Mouse (Mus musculus) liver, embryonic 11.5 days (tissue): ENCODE measurements around the gene Afap1. TPM values are rescaled to one million over a fixed set of nuclear protein-coding genes. Genes with fewer than 3 reads are reported as not detected.

Experiments
- ATAC-seq: fragments of 200-750 bp; cut with Nextera tagmentation; replicated peaks from 2 replicates; pipeline ENCODE4 v1.8.0; 2017; ENCODE audit warnings: moderate number of reproducible peaks, mild to moderate bottlenecking, moderate TSS enrichment, moderate library complexity; ENCODE audit not compliant: low FRiP score
- DNase-seq: peaks from one replicate; pipeline ENCODE4 v3.0.0-alpha.2; 2017; ENCODE audit warnings: low spot score
- H3K27ac ChIP-seq: fragments of 300-500 bp; sonication (generic); 2 replicates; pipeline ENCODE4 v1.5.1; 2014; ENCODE audit warnings: mild to moderate bottlenecking, low read depth, low read length, control low read depth
- H3K27me3 ChIP-seq: fragments of 300-500 bp; sonication (generic); replicated peaks from 2 replicates; pipeline ENCODE4 v1.6.1; 2014; ENCODE audit warnings: low read length, mixed read lengths; ENCODE audit not compliant: control insufficient read depth, insufficient read depth
- H3K36me3 ChIP-seq: fragments of 300-500 bp; sonication (generic); 2 replicates; pipeline ENCODE4 v1.6.1; 2014; ENCODE audit warnings: mild to moderate bottlenecking, low read length, moderate library complexity, mixed read lengths; ENCODE audit not compliant: control insufficient read depth, insufficient read depth
- H3K4me1 ChIP-seq: fragments of 300-500 bp; sonication (generic); replicated peaks from 2 replicates; pipeline ENCODE4 v1.6.1; 2014; ENCODE audit warnings: low read length, mixed read lengths; ENCODE audit not compliant: control insufficient read depth, insufficient read depth
- H3K4me2 ChIP-seq: fragments of 300-500 bp; sonication (generic); 2 replicates; pipeline ENCODE4 v1.6.1; 2014; ENCODE audit warnings: mild to moderate bottlenecking, control low read depth, moderate library complexity
- H3K4me3 ChIP-seq: fragments of 300-500 bp; sonication (generic); 2 replicates; pipeline ENCODE4 v1.5.1; 2014; ENCODE audit warnings: low read depth, low read length, control low read depth
- H3K9ac ChIP-seq: fragments of 300-500 bp; sonication (generic); 2 replicates; pipeline ENCODE4 v1.6.1; 2014; ENCODE audit warnings: low read depth, low read length, control low read depth
- H3K9me3 ChIP-seq: fragments of 300-500 bp; sonication (generic); 2 replicates; pipeline ENCODE4 v1.6.1; 2016; ENCODE audit warnings: low read length, inconsistent platforms, mixed read lengths; ENCODE audit not compliant: control insufficient read depth
- WGBS: fragments of 180-500 bp; shearing (Covaris S2); extraction: QIAGEN DNeasy Blood & Tissue Kit; methylation state at CpG from one replicate; pipeline ENCODE4 v1.1.7; 2014; 5-methylcytosine and 5-hydroxymethylcytosine counted together
- polyA plus RNA-seq: library from polyadenylated mRNA; unstranded; fragments of >200 nt; fragmentation: Nextera tagmentation; extraction: Ambion mirVana; gene quantifications from 2 replicates; pipeline ENCODE4 v1.2.1, GENCODE M21; 2014

The Afap1 gene
- polyA plus RNA-seq, 1 experiment from 2014 or later, result 6.8 TPM

DNA sequence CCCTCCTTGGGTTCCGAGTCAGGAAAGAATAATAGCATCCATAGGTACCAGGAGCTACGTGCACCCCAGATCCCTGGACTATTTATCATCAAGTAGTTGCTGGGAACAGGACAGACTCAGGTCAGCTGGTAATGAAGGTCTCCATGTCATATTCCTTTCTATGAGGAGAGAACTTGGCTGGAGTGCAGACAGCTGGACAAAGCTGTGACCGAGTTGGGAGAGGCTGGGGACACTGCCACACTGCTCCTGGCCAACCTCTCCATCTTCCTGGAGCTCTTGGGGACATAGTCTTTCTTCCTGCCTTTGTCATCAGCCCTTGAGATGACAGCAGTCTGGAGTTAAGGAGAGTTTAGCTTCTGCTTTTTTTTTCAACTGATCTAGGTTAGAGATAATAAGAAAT, 76.7 kb downstream of the Afap1 start:
- H3K4me3 ChIP-seq, result no peak overlapping the region
- 0 out of 2 replicates have a peak, but pooled peaks cover 2% of the 10 kb centered on the region for H3K4me1 ChIP-seq
- no peak for DNase-seq
- no peaks in the 10 kb centered on the region for H3K27me3 ChIP-seq
- no peak overlapping the region for H3K4me2 ChIP-seq
- H3K36me3 ChIP-seq, result 0 out of 2 replicates have a peak, but pooled peaks cover 3% of the 10 kb centered on the region
- H3K9ac ChIP-seq, result no peak overlapping the region
- no peak for ATAC-seq
- H3K27ac ChIP-seq, result no peak overlapping the region
- no peaks in the 10 kb centered on the region for H3K9me3 ChIP-seq
- 72% methylated on average over 3 of the region's 3 CpGs for WGBS

DNA sequence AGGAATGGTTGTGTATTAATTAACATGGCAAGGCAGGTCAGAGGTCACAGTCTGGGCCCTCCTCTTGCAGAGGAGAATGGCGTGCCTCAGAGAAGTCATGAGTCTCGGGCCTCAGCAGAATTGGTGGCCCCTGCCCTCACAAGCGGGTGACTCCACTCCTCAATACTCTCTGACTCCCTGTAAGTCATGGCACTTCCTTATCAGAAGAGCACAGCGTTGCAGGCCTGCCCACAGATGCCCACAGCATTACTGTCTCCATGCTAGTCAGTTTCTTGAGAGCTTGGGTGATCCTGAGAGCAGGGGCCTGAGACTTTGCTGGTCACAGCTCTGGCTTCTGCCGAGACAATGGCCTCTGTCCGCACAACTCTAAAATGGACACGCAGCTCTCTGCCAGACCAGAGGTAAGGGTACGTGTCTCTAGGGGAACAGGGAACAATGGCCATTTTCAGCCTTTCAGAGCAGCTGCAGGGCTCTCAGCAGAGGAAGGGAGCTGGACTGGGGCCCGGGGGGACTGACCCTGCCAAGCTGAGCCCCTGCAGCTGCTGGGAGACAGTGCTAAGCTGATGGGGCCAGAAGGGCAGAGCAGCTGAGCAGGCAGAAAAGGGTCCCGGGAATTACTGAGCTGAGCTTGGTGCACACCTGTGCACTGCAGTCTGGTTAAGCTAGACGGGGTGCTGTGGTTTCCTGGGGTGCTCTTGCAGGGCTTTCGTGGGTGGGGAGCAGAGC, 77.4 kb downstream of the Afap1 start:
- WGBS, result 66% methylated on average over 12 of the region's 12 CpGs
- H3K9me3 ChIP-seq, result no peaks in the 10 kb centered on the region
- no peak overlapping the region for H3K4me2 ChIP-seq
- H3K4me1 ChIP-seq, result 0 out of 2 replicates have a peak, but pooled peaks cover 2% of the 10 kb centered on the region
- no peak overlapping the region for H3K4me3 ChIP-seq
- no peaks in the 10 kb centered on the region for H3K36me3 ChIP-seq
- no peak overlapping the region for H3K9ac ChIP-seq
- ATAC-seq (no peak), DNase-seq (no peak)
- no peaks in the 10 kb centered on the region for H3K27me3 ChIP-seq
- H3K27ac ChIP-seq, result no peak overlapping the region

DNA sequence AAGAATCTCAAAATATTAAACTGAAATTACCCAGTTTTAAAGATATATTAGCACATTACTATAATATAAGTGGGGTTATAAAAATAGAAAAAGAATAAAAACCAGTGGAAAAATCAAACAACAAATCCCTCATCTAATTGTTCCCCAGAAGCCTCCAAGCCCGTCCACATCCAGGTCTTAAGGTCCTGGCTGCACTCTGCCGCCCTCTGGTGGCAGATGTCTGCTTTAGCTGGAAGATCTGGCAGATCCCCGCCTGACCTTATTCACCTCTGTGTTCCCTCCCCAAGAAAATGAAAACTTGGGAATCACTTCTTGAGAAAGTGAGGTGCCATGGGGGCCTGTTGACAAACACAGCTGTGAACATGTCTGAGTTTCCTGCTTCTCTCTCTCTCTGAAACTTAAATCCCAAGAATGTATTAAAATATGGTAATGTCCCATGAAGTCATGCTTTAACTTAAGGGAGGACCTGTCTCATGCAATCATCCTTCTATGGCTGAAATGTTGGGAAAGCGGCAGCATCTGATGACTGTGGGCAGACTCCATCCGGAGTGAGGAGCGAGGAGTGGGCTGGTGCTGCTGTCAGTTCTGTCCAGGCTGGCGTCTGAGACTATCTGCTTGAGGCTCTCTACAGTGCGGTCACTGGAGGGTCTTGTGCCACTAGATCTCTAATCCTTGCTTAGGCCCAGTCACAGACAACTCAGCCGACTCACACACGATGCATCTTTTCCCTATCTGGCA, 78.9 kb downstream of the Afap1 start:
- Histone ChIP-seq H3K27me3 (no peaks in the 10 kb centered on the region), H3K27ac (no peak overlapping the region), H3K9ac (no peak overlapping the region), H3K9me3 (no peaks in the 10 kb centered on the region), H3K4me2 (no peak overlapping the region), H3K4me1 (0 out of 2 replicates have a peak, but pooled peaks cover 2% of the 10 kb centered on the region), H3K4me3 (no peak overlapping the region), H3K36me3 (no peaks in the 10 kb centered on the region)
- DNase-seq (no peak), ATAC-seq (no peak)
- WGBS, result 58% methylated on average over 10 of the region's 10 CpGs

DNA sequence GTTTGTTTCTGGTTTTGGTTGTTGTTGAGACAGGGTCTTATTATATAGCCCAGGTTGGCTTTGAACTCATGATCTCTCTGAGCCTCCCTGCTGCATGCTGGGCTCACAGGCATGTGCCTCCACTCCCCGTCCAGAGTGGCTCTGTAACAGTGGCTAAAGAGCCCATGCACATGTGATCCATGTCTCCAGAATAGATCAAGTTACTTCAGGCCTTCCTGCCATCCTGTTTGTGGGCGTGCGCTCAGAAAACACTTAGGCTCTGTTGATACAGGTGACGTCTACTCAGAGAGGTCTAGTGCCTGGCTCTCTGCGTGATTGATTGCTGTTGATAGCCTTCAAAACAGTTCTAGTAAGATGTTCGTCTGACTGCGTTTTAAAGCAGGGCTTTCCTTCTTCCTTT, 79.6 kb downstream of the Afap1 start:
- no peak overlapping the region for H3K4me2 ChIP-seq
- whole genome bisulfite sequencing, result 70% methylated on average over 7 of the region's 7 CpGs
- ATAC-seq (no peak), DNase-seq (no peak)
- H3K36me3 ChIP-seq, result no peaks in the 10 kb centered on the region
- H3K4me1 ChIP-seq, result 0 out of 2 replicates have a peak, but pooled peaks cover 2% of the 10 kb centered on the region
- H3K4me3 ChIP-seq, result no peak overlapping the region
- no peaks in the 10 kb centered on the region for H3K9me3 ChIP-seq
- H3K27ac ChIP-seq, result no peak overlapping the region
- no peak overlapping the region for H3K9ac ChIP-seq
- no peaks in the 10 kb centered on the region for H3K27me3 ChIP-seq

DNA sequence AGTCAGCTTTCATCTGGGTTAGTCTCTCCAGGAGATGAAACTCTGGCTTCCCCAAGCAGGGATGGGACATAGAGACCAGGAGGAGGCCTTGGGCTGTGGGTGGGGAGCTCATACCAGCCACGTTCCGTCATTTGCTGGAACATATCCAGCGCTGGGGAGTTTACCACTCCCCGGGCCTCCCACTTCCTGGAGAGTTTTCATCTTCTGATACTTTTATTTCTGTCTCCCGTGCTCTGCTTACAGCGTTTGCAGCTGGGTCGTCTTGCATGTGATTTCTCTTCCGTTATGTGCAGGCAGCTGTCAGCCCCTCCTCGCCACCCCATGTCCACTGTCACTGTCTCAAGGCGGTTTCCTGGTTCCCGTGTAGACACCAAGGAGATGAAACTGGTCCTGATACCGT, 80.7 kb downstream of the Afap1 start:
- Histone ChIP-seq H3K4me2 (no peak overlapping the region), H3K36me3 (no peaks in the 10 kb centered on the region)
- 63% methylated on average over 12 of the region's 12 CpGs for WGBS

DNA sequence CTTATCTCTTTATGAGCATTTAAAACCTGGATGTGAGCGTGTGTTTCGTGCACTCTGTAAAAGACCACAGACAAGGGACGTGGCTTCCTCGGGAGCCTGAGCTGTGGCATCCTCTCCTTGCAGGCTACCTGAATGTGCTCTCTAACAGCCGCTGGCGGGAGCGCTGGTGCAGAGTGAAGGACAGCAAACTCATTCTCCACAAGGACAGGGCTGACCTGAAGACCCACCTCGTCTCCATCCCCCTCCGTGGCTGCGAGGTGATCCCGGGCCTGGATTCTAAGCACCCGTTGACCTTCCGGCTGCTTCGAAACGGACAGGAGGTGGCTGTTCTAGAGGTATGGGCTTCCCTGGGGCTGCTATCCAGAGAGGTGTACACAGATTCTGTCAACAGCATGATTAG, 81.1 kb downstream of the Afap1 start:
- H3K27ac ChIP-seq, result peak overlapping the region; percentile 22; the same call in 1 of the 2 replicates
- no peak overlapping the region for H3K4me3 ChIP-seq
- no peak overlapping the region for H3K4me2 ChIP-seq
- 83% methylated on average over 15 of the region's 15 CpGs for WGBS
- DNase-seq (no peak), ATAC-seq (no peak)
- H3K4me1 ChIP-seq, result 0 out of 2 replicates have a peak, but pooled peaks cover 2% of the 10 kb centered on the region
- no peaks in the 10 kb centered on the region for H3K9me3 ChIP-seq
- H3K9ac ChIP-seq, result no peak overlapping the region
- H3K36me3 ChIP-seq, result no peaks in the 10 kb centered on the region
- no peaks in the 10 kb centered on the region for H3K27me3 ChIP-seq

More for the DNA sequence above, 80.7 kb downstream of the Afap1 start:
- no peak overlapping the region; the same call in 1 of the 2 replicates for H3K27ac ChIP-seq
- no peak overlapping the region for H3K4me3 ChIP-seq
- H3K9me3 ChIP-seq, result no peaks in the 10 kb centered on the region
- DNase-seq, result peak; percentile 35
- 0 out of 2 replicates have a peak, but pooled peaks cover 2% of the 10 kb centered on the region for H3K4me1 ChIP-seq
- no peaks in the 10 kb centered on the region for H3K27me3 ChIP-seq
- no peak overlapping the region for H3K9ac ChIP-seq
- no peak for ATAC-seq

DNA sequence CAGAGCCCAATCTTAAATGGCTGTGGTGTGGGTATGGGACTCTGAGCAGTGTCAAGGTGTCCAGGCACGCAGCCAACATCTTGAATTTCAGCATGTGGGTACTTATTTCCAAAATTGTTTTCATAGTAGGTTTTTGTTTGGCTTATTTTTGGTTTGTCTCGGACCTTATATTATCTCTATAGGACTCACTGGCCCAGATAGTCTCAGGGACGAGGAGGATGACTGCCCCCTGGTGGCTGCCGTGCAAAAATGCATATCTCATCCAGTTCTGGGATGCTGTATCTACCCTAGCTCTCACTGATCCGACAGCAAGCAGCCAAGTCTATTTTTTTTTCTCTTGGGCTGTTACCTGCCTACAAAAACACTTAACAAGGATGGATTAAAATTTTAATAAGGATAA, 82.6 kb downstream of the Afap1 start:
- Histone ChIP-seq H3K9me3 (no peaks in the 10 kb centered on the region), H3K4me2 (no peak overlapping the region), H3K9ac (no peak overlapping the region), H3K27me3 (no peaks in the 10 kb centered on the region), H3K27ac (no peak overlapping the region), H3K36me3 (no peaks in the 10 kb centered on the region), H3K4me3 (no peak overlapping the region), H3K4me1 (no peaks in the 10 kb centered on the region)
- no peak for ATAC-seq
- 11% methylated on average over 5 of the region's 5 CpGs for WGBS
- DNase-seq, result peak; percentile 60

DNA sequence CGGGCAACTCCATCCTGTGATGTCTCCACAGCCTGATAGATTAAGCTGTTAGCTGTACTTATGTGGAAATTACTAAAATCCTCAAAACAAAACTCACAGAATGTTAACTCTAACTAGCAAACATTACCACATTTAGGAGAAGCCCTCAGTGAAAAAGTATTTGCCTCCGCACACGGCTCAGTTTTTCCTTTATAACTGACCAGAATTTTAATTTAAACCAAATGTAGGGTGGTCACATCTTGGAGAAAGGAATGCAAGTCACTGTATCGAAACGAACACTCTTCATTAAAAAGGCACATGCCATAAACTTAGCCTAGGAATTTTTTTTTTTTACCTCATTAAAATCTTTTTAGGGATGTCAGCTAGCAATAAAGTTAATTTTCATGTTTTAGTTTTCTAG, 87.4 kb downstream of the Afap1 start:
- Histone ChIP-seq H3K9ac (no peak overlapping the region), H3K27ac (no peak overlapping the region), H3K9me3 (no peaks in the 10 kb centered on the region), H3K4me1 (no peaks in the 10 kb centered on the region), H3K27me3 (no peaks in the 10 kb centered on the region), H3K36me3 (no peaks in the 10 kb centered on the region), H3K4me2 (no peak overlapping the region), H3K4me3 (no peak overlapping the region)
- DNase-seq (no peak), ATAC-seq (no peak)
- WGBS, result 86% methylated on average over 5 of the region's 5 CpGs
